Mouse (Mus musculus): ENCODE results near the gene Ranbp17. TPM values are rescaled to one million over a fixed set of nuclear protein-coding genes. Genes with fewer than 3 reads are reported as not detected.

Gene Ranbp17
- polyA plus RNA-seq, 1 experiment from 2014 or later = 4.7 TPM

DNA sequence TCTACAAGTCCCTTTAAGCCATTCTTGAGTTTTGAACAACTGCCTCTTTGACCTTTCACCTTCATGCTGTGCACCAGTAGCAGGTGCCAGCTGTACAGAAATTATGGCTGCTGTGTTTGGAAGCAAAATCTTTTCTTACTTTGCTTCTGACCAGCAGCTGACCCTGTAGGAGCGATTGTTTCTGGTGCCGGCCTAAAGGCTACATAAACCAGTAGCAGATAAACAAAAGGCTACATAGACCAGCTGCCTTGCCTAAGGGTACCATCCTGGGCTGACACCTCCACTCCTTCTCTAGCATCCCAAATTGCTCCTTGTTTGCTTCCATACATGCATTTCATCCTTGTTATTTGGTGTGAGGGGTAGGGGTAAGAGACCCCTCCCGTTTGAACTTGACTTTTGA is 279.4 kb downstream of the Ranbp17 start:
- WGBS = 71% methylated on average over 3 of the region's 3 CpGs
- ATAC-seq (ENCODE audit: insufficient number of reproducible peaks, insufficient read depth, low FRiP score, low read depth) = no peak
- no peaks in the 10 kb centered on the region for H3K27me3 ChIP-seq (ENCODE audit: control insufficient read depth, insufficient read depth, low read length)

DNA sequence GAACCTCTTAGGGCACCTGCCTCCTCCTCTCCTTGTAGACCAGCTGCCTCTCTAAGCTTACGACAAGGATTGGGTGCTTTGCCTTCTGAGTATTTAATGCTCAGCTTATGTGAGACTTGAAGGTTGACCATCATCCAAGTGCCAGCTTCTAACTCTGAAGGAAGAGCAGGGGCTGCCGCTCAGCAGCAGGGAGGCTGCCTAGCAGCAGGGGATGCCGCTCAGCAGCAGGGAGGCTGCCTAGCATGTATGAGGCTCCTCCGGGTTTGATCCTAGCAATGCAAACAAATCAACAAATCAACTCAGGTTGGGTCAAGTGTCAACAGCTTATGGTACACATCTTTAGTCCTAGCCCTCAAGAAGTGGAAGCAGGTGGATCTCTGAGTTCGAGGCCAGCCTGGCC is 281.5 kb downstream of the Ranbp17 start:
- no peaks in the 10 kb centered on the region for H3K4me1 ChIP-seq (ENCODE audit: control insufficient read depth in 2 of 2, insufficient read depth in 2 of 2, low read length in 2 of 2)
- WGBS = 66% methylated on average over 5 of the region's 5 CpGs
- H3K9ac ChIP-seq (ENCODE audit: low read length) = no peak overlapping the region
- H3K27me3 ChIP-seq (ENCODE audit: control insufficient read depth, insufficient read depth, low read length) = no peaks in the 10 kb centered on the region
- H3K9me3 ChIP-seq (ENCODE audit: control insufficient read depth, low read length) = no peaks in the 10 kb centered on the region
- H3K4me3 ChIP-seq (ENCODE audit: control insufficient read depth in 1 of 2, insufficient read depth in 1 of 2, low read depth in 1 of 2, low read length in 2 of 2) = no peak overlapping the region
- H3K4me2 ChIP-seq (ENCODE audit: low read length) = no peak overlapping the region
- no peaks in the 10 kb centered on the region for H3K36me3 ChIP-seq (ENCODE audit: control insufficient read depth, insufficient read depth, low read length)
- ATAC-seq (ENCODE audit: insufficient number of reproducible peaks, insufficient read depth, low FRiP score, low read depth) = no peak
- H3K27ac ChIP-seq (replicated peaks in 1 of 2; ENCODE audit: control insufficient read depth in 1 of 2, insufficient read depth in 1 of 2, low read depth in 2 of 2, low read length in 2 of 2) = no peak overlapping the region

More for the DNA sequence above, 279.4 kb downstream of the Ranbp17 start:
- Histone ChIP-seq H3K36me3 (ENCODE audit: control insufficient read depth, insufficient read depth, low read length) (no peaks in the 10 kb centered on the region), H3K4me1 (ENCODE audit: control insufficient read depth in 2 of 2, insufficient read depth in 2 of 2, low read length in 2 of 2) (no peaks in the 10 kb centered on the region), H3K4me3 (ENCODE audit: control insufficient read depth in 1 of 2, insufficient read depth in 1 of 2, low read depth in 1 of 2, low read length in 2 of 2) (no peak overlapping the region), H3K4me2 (ENCODE audit: low read length) (no peak overlapping the region), H3K27ac (replicated peaks in 1 of 2; ENCODE audit: control insufficient read depth in 1 of 2, insufficient read depth in 1 of 2, low read depth in 2 of 2, low read length in 2 of 2) (no peak overlapping the region), H3K9ac (ENCODE audit: low read length) (no peak overlapping the region), H3K9me3 (ENCODE audit: control insufficient read depth, low read length) (no peaks in the 10 kb centered on the region)

DNA sequence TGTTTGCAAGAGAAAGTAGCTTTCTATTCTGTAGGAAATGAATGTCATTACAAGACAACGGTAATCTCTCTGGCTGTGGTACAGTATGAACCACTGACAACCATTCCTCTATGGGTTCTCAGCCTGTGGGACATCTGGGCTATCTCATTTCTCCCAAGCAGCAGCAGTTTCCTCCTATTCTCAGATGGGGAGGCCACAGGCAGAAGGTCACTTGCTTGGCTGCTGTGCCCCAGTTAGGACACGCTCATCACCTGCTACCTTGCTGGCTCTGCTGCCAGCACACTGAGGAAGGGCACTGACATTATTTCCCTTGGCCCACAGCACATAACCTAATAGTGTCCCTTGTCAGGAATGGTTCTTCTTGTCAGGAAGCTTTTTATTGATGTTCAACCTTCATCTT is 285.4 kb downstream of the Ranbp17 start:
- H3K9me3 ChIP-seq (ENCODE audit: control insufficient read depth, low read length) = no peaks in the 10 kb centered on the region
- H3K27me3 ChIP-seq (ENCODE audit: control insufficient read depth, insufficient read depth, low read length) = no peaks in the 10 kb centered on the region
- ATAC-seq (ENCODE audit: insufficient number of reproducible peaks, insufficient read depth, low FRiP score, low read depth) = no peak
- H3K4me3 ChIP-seq (ENCODE audit: control insufficient read depth in 1 of 2, insufficient read depth in 1 of 2, low read depth in 1 of 2, low read length in 2 of 2) = no peak overlapping the region
- no peaks in the 10 kb centered on the region for H3K36me3 ChIP-seq (ENCODE audit: control insufficient read depth, insufficient read depth, low read length)
- H3K4me1 ChIP-seq (ENCODE audit: control insufficient read depth in 2 of 2, insufficient read depth in 2 of 2, low read length in 2 of 2) = no peaks in the 10 kb centered on the region
- no peak overlapping the region for H3K9ac ChIP-seq (ENCODE audit: low read length)
- H3K4me2 ChIP-seq (ENCODE audit: low read length) = no peak overlapping the region
- WGBS = 87% methylated on average over 2 of the region's 2 CpGs
- no peak overlapping the region for H3K27ac ChIP-seq (replicated peaks in 1 of 2; ENCODE audit: control insufficient read depth in 1 of 2, insufficient read depth in 1 of 2, low read depth in 2 of 2, low read length in 2 of 2)

DNA sequence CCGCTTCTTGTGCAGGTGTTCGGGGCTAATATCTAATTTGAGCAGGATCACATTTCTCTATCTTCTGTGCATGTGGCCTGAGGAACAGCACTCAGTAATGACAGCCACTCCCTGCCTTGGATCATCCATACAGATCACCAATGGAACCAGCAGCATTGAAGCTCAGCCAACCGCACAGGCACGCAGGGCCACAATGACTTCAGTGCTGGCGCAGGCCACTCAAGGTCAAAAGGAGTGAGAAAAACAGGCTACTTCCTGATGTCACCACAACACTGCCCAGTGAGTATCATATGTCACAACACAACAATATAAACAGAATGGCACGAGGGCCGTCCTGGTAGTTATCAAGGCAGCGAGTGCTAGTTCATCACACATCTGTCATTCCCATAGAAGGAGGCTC is 287.0 kb downstream of the Ranbp17 start:
- Histone ChIP-seq H3K4me3 (ENCODE audit: control insufficient read depth in 1 of 2, insufficient read depth in 1 of 2, low read depth in 1 of 2, low read length in 2 of 2) (no peak overlapping the region), H3K4me1 (ENCODE audit: control insufficient read depth in 2 of 2, insufficient read depth in 2 of 2, low read length in 2 of 2) (peaks cover 3 to 5% of the 10 kb centered on the region in 2 experiments; a peak in 2 of 4 replicates), H3K4me2 (ENCODE audit: low read length) (no peak overlapping the region), H3K36me3 (ENCODE audit: control insufficient read depth, insufficient read depth, low read length) (no peaks in the 10 kb centered on the region), H3K9me3 (ENCODE audit: control insufficient read depth, low read length) (no peaks in the 10 kb centered on the region), H3K27me3 (ENCODE audit: control insufficient read depth, insufficient read depth, low read length) (no peaks in the 10 kb centered on the region), H3K9ac (ENCODE audit: low read length) (no peak overlapping the region), H3K27ac (replicated peaks in 1 of 2; ENCODE audit: control insufficient read depth in 1 of 2, insufficient read depth in 1 of 2, low read depth in 2 of 2, low read length in 2 of 2) (no peak overlapping the region)
- ATAC-seq (ENCODE audit: insufficient number of reproducible peaks, insufficient read depth, low FRiP score, low read depth) = no peak
- 76% methylated on average over 8 of the region's 8 CpGs for WGBS

DNA sequence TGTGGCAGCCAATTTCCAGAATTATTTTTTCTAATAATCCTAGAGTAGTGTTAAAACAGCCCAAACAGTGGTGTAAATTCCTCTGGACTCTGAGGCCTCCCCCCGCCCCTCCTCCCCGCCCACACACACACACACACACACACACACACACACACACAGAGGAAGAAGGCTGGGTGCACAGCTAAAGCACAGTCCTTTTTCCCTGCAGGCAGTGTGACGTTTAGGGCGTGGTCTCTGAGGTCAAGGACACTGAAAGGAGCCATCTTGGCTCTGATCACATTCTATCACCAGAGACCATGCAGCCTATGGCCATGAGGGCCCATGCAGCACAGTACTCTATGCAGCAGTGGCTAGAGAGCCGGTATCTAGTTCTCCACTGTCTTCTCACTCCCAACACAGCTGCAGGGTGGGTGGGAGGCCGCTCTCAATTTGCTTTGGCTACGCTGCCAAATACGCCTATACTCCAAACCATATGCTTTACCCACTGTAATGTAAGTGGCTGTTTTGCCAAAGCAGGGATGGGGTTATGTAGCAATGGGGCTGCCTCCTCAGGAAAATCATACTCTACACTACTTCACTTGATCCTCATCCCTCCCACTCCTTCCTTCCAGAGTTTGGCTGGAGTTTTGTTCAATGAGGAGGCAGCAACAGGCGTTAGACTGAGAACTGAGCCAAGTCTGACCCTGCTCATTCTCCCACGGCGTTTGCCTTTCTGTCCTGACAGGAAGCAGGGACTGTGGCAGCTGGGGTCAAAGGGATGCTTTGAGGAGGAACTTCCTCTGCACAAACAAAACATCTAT is 291.8 kb downstream of the Ranbp17 start:
- H3K4me3 ChIP-seq (ENCODE audit: control insufficient read depth in 1 of 2, insufficient read depth in 1 of 2, low read depth in 1 of 2, low read length in 2 of 2) = no peak overlapping the region
- H3K27me3 ChIP-seq (ENCODE audit: control insufficient read depth, insufficient read depth, low read length) = no peaks in the 10 kb centered on the region
- no peaks in the 10 kb centered on the region for H3K36me3 ChIP-seq (ENCODE audit: control insufficient read depth, insufficient read depth, low read length)
- peaks cover 8 to 14% of the 10 kb centered on the region in 2 experiments for H3K4me1 ChIP-seq (ENCODE audit: control insufficient read depth in 2 of 2, insufficient read depth in 2 of 2, low read length in 2 of 2)
- H3K9ac ChIP-seq (ENCODE audit: low read length) = no peak overlapping the region
- H3K9me3 ChIP-seq (ENCODE audit: control insufficient read depth, low read length) = no peaks in the 10 kb centered on the region
- no peak overlapping the region for H3K4me2 ChIP-seq (ENCODE audit: low read length)
- peak overlapping the region; percentile 26 to 49; a peak in 3 of 4 replicates for H3K27ac ChIP-seq (replicated peaks in 1 of 2; ENCODE audit: control insufficient read depth in 1 of 2, insufficient read depth in 1 of 2, low read depth in 2 of 2, low read length in 2 of 2)
- WGBS = 66% methylated on average over 11 of the region's 11 CpGs
- ATAC-seq (ENCODE audit: insufficient number of reproducible peaks, insufficient read depth, low FRiP score, low read depth) = no peak

DNA sequence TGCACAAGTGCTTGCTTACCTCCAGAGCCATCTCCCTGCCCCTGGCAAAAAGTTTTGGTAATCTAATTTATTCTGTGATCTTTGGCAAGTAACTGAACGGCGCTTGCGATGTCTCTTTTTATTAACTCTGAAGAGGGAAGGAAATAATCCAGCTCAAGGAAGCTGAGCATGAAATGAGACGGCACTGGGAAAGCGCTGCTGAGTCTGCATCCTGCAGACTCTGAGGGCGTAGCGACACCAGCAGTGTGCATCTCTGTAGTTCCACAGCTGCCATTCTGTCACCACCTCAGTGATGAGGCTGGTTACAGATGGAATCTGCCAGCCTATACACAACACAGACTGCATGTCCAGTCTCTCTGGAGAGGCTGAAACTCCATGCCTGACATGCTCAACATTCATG is 292.8 kb downstream of the Ranbp17 start:
- no peak for ATAC-seq (ENCODE audit: insufficient number of reproducible peaks, insufficient read depth, low FRiP score, low read depth)
- Histone ChIP-seq H3K27me3 (ENCODE audit: control insufficient read depth, insufficient read depth, low read length) (no peaks in the 10 kb centered on the region), H3K4me1 (ENCODE audit: control insufficient read depth in 2 of 2, insufficient read depth in 2 of 2, low read length in 2 of 2) (peaks cover 8 to 14% of the 10 kb centered on the region in 2 experiments), H3K9ac (ENCODE audit: low read length) (no peak overlapping the region), H3K27ac (replicated peaks in 1 of 2; ENCODE audit: control insufficient read depth in 1 of 2, insufficient read depth in 1 of 2, low read depth in 2 of 2, low read length in 2 of 2) (no peak overlapping the region), H3K4me3 (ENCODE audit: control insufficient read depth in 1 of 2, insufficient read depth in 1 of 2, low read depth in 1 of 2, low read length in 2 of 2) (no peak overlapping the region), H3K4me2 (ENCODE audit: low read length) (no peak overlapping the region), H3K9me3 (ENCODE audit: control insufficient read depth, low read length) (no peaks in the 10 kb centered on the region), H3K36me3 (ENCODE audit: control insufficient read depth, insufficient read depth, low read length) (no peaks in the 10 kb centered on the region)
- 58% methylated on average over 7 of the region's 7 CpGs for WGBS

DNA sequence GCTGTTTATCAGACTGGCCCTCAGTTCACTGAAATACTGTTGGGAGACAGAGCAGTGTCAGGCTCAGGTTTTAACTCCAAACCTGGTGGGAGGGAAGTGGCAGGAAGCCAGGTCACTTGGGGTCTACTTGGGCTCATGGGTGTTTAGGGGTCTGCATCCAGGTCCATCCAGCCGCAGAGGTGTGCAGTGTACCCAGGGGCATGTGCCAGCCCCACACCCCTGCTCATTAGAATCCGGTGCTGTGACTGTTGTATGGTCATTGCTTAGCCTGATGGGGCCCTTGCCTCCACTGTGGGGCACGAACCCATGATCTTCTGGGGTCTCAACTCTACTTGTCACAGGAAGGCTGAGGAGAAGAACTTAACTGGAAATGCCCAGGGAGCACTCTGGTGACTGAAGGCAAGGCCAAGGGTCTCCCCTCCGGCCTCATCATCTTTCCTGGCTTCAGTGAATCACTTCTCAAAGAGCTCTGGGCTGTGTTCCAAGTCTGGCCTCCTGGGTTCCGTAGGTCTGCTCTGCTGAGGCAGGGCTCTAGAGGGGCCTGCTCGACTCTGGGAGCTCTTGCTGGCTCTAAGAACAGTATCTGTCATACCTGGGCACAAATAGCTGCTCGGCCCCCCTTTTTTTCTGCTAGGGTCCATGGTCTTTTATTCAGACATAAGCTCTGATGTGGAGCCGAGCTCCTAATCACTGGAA is 296.0 kb downstream of the Ranbp17 start:
- no peaks in the 10 kb centered on the region for H3K27me3 ChIP-seq (ENCODE audit: control insufficient read depth, insufficient read depth, low read length)
- ATAC-seq (ENCODE audit: insufficient number of reproducible peaks, insufficient read depth, low FRiP score, low read depth) = no peak
- no peak overlapping the region for H3K9ac ChIP-seq (ENCODE audit: low read length)
- H3K4me1 ChIP-seq (ENCODE audit: control insufficient read depth in 2 of 2, insufficient read depth in 2 of 2, low read length in 2 of 2) = peaks cover 8 to 14% of the 10 kb centered on the region in 2 experiments
- H3K4me2 ChIP-seq (ENCODE audit: low read length) = no peak overlapping the region
- 39% methylated on average over 8 of the region's 8 CpGs for WGBS
- no peak overlapping the region for H3K4me3 ChIP-seq (ENCODE audit: control insufficient read depth in 1 of 2, insufficient read depth in 1 of 2, low read depth in 1 of 2, low read length in 2 of 2)
- H3K27ac ChIP-seq (replicated peaks in 1 of 2; ENCODE audit: control insufficient read depth in 1 of 2, insufficient read depth in 1 of 2, low read depth in 2 of 2, low read length in 2 of 2) = no peak overlapping the region
- no peaks in the 10 kb centered on the region for H3K9me3 ChIP-seq (ENCODE audit: control insufficient read depth, low read length)
- no peaks in the 10 kb centered on the region for H3K36me3 ChIP-seq (ENCODE audit: control insufficient read depth, insufficient read depth, low read length)
